Mouse (Mus musculus): ENCODE measurements around the gene Cfap43.

GRCm38 (mm10) chr19:47853951-47854795 lies 64.9 kb downstream of the Cfap43 start:
- TF ChIP-seq POLR2A (IDR thresholded peaks at IDR 0.05; ENCODE audit: low read depth, low read length) (no peak), CTCF (conservative IDR thresholded peaks at IDR 0.05; ENCODE audit: insufficient read depth, insufficient read length, low read depth, low read length) (no peak)

Data from kidney, adult 2 months (tissue).